Mouse (Mus musculus): Measurements from ENCODE around the gene Fgfr2.

DNA sequence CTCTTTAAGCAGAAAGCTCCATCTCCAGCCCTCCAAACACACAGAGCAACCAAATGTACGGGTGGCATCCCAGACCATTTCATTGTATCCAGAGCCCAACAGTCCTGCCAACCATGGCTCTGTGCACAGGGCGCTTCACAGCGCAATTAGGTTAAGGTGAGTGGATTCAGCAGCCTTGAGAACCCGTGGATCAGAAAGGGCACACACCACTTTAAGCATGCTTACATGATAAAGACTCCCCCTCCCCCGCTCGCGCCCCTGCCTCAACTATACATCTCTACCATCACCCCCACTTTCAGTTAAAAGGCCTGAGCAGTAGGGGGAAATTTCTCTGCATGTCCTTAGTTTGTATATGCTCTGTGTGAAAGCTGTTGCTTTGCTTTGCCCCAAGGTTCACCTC, 2785.5 kb downstream of the Fgfr2 start:
- TF ChIP-seq CTCF (IDR thresholded peaks at IDR 0.05; ENCODE audit: borderline replicate concordance, insufficient read depth, low read length) (no peak), POLR2A (IDR thresholded peaks at IDR 0.05; ENCODE audit: low read depth, low read length) (no peak)
